Mouse (Mus musculus) forelimb bud, embryonic 11.5 days (tissue): ENCODE results near the gene Kcmf1.

ENCODE experiments used
- DNase-seq: peaks from one replicate; pipeline ENCODE4 v3.0.0-alpha.2; 2012; ENCODE audit warnings: low read depth, low spot score

Gene Kcmf1

GRCm38 (mm10) chr6:72899781-72900681, at the start of gene Kcmf1:
Gene Kcmf1 (minus strand): TSS chr6:72899979.
- DNase-seq = peak; percentile 59

DNA sequence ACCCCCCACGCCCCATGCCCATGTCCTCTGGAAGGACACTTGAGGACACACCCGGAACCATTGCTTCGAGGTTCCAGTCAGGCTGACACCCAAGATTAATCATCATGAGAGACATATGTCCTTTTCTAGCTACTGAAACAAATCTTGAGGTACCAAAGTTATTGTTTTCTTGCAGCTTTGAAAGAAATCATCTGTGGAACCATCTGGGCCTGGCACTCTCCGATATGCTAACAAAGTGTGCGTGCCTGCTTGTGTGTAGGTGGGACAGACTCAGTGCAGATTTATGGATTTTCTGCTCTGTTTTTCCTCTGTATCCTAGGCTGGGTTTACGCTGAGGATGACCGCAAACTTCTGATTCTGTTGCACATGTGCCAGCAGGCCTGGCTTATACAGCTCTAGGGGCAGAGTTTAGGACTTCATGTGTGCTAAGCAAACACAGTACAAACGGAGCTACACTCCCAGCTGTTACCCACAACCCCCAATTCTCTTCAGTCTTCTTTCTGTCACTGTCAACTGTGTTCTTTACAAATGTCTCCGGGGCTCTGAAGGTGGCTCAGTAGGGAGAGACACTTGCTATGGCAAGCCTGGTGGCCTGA, 49.5 kb upstream of the Kcmf1 start:
- DNase-seq = no peak

DNA sequence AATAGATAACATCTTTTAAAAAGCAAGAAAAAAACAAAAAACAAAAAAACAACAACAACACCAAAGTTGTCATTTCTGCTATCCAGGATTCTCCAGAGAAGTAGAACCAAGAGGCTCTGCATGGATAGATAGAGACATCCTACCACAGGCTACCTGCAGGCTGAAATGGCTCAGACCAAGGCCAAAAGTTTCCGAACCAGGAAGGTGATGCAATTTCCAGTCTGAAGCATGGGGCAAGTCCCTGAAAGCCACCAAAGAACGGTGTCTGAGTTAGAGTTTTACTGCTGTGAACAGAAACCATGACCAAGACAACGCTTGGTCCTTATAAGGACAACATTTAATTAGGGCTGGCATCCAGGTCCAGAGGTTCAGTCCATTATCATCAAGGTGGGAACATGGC, 48.6 kb upstream of the Kcmf1 start:
- DNase-seq = no peak

DNA sequence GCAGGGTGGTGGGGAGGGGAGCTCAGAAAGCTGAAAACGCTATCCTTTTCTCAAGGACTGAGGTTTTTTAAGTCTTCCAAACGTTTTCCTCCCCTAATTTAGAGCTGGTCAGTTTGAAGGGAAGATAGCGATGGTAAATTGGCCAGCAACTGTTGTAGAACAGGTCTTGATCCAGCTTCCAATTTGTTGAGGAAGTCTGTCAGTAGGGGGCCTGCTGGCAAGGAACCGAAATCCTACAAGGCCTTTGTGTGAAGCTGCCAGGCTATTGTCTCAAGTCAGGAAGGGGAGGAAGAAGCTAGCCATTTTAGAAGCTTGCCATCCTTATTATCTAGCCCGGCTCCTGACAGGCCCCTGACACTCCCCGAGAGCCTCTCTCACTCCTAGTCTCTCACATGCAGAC, 48.2 kb upstream of the Kcmf1 start:
- DNase-seq = no peak

DNA sequence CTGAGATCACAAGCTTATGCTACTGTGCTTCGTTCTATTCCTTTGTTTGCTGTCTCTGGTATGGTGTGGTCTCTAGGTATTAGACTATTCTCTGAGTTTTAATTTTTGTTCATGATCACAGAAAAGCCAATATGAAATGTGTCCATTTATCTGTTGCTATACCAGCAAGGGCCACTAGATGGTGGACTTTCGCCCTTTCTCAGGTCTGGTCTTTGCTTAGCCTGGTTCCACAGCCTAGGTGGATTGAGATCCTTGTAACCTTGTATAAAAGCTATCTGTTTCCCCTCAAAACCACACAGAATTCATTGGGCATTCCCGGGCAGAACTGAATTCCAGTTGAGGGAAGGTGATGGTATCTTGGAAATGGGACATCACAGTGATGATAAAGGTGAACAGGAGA, 40.7 kb upstream of the Kcmf1 start:
- peak; percentile 68 for DNase-seq

DNA sequence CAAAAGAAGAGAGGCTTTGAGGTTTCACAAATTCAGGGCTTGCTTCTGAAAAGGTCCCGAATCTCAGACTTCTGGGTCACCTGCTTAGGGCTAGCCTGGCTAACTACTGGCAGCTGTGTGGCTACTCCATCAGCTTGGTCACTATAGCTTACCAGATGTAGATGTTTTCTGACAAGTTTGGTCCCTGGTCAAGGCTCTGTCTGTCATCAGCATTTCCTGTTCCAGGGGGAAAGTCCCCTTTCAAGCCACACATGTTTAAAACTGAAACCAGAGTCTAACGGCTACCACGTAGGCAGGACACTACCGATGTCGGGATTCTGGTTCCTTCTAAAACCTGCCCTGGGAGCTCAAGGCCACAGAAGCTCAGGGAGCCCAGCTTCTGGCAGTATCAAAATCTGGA, 38.1 kb upstream of the Kcmf1 start:
- DNase-seq = no peak

DNA sequence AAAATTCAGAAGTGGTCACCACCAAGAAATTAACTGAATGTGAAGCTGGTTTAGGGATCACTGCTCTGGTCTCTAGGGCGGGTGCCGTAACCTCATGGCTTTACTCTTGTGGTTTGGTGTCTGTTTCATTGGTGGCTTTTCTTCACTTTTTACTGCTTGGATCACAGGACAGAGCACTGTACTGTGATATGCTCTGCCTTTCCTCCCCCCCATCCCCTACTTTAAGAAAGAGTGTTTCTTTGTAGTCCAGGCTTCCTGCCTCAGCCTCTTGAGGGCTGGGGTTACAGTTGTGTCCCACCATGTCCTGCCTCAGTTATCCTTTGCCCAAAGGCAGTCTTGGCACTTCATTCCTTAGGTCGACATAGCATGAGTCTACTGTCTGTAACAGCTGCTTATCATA, 37.7 kb upstream of the Kcmf1 start:
- DNase-seq = no peak

DNA sequence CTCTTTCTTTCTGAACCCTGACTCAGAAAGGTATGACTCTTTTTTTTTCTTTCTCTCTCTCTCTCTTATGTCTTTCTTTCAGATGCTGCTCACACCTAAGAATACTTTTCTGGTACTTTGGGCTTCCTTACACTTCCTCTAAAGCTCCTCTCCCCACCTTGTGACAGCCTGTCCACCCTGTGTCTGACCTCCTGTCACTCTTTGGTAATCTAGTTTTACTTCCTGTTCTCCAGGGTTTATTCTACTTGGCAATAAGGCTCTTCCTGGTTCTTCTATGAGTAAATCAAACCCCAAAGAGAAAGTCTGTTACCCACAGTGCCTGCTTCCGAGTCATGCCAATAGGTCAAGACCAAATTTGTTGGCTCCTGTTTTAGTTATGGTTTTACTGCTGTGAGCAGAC, 33.2 kb upstream of the Kcmf1 start:
- DNase-seq = no peak

DNA sequence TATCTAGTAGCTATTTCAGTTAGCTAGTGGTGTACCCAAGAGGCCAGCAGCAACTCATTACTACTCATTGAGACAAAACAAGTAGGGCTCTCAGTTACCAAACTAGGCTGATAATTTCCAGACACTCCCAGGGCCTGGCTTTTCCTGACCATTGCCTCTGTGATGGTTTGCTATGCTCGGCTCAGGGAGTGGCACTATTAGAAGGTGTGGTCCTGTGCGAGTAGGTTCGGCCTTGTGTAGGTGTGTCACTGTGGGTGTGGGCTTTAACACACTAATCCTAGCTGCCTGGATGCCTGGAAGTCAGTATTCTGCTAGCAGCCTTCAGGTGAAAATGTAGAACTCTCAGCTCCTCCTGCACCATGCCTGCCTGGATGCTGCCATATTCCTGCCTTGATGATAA, 31.8 kb upstream of the Kcmf1 start:
- DNase-seq = no peak

DNA sequence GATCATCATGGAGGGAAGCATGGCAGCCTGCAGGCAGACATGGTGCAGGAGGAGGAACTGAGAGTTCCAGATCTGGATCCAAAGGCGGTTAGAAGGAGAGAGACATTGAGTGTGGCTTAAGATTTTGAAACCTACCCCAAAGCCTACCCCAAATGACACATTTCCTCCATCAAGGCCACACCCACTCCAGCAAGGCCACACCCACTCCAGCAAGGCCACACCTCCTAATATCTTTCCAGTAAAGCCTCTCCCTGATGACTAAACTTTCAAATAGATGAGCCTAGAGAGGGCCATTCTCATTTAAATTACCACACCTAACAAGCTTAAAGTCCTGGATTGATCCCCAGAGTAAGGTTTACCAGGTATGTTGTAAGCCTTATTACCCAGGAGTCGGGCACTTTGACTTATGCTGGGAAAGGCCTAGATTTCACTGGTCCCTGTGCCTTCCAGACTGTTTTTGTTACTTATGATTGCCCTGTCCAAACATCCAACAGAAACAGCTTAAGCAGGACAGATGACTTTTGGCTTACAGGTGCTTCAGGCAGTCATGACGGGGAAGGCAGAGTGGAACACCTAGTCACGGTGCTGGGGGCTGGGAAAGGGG, 30.1 kb upstream of the Kcmf1 start:
- no peak for DNase-seq

DNA sequence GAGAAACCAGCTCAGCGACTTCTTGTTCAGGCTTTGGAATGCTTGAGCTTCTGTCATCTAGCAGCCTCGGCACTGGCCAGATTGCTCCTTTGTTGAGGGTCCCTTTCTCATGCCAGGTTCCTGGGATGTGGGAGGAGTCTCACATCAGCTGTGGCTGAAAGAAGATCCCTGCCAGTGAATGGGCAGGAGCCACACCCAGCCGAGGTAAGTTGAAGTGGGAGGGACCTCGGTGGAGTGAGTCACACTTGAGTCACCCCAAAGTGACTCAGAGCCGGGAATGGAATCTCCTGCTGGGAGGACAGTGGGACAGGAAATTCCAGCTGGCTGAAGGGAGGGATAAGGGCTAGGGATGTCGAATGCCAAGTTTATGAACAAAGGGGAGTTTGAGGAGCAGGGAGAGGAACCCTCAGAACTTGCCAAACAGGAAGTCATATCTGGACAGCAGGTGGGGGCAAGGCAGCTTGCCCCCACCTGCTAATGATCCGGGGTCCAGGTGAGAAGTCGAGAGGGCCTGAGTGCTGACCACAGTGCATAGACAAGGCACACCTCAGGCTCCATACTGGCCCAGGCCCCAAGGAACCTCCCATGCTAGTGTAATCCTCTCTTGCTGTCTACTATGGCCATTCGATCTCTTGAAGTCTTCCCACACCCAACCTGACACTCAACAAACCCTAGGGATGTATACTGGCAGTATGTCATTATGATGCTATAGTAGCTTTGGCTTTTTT, 27.1 kb upstream of the Kcmf1 start:
- DNase-seq = peak; percentile 23

GRCm38 (mm10) chr6:72926031-72926430, 26.3 kb upstream of the Kcmf1 start:
- DNase-seq = no peak

DNA sequence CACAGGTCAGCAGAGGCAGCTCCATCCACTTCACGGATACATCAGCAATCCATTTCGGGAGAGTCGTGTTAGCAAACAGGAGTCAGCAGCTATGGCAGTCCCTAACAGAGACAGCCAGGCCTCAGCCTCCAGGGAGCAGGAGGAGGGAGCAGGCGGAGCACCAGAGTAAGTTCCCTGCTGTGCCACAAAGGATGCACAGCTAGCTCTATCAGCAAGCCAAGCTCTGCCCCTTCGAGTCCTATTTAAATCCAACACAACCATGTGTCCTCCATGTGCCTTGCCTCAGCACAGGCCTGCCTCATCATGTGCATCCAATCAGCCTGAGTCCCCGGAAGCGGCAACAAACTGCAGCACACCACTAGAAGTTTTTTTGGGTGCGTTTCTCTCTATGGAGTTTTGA, 23.6 kb upstream of the Kcmf1 start:
- no peak for DNase-seq

- no peak for DNase-seq
Observed at GRCm38 (mm10) chr6:72921081-72921480, 21.3 kb upstream of the Kcmf1 start.

- no peak for DNase-seq
Observed at GRCm38 (mm10) chr6:72918510-72919033, 18.8 kb upstream of the Kcmf1 start.

GRCm38 (mm10) chr6:72916330-72916729, 16.6 kb upstream of the Kcmf1 start:
- no peak for DNase-seq

- DNase-seq = no peak
Observed at GRCm38 (mm10) chr6:72914087-72914749, 14.4 kb upstream of the Kcmf1 start.

- DNase-seq = no peak
Observed at GRCm38 (mm10) chr6:72911261-72911660, 11.5 kb upstream of the Kcmf1 start.

DNA sequence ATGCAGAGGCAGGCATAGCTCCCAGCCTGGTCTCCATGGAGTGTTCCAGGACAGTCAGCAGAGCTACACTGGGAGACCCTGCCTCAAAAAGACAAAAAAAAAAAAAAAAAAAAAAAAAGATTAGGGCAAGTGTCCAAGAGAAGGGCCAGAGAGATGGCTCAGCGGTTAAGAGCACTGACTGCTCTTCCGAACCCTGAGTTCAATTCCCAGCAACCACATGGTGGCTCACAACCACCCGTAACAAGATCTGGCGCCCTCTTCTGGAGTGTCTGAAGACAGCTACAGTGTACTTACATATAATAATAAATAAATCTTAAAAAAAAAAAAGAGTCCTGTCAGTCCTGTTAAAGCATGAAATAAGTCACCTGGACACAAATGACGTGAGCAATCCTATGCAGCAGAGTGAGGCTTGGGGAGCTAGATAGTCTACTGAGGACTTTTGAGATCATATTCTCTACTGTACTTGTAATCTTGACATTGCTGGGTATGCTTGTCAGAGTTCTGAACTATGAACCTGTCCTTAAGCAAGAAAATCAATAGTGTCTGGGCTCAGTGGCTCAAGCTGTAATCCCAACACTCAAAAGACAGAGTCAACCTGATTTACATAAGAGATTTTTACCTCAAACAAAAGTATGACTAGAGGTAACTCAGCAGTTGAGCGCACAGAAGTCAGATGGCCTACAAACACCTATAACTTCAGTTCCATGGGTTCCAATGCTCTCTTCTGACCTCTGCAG, 2.6 kb upstream of the Kcmf1 start:
- DNase-seq = no peak

DNA sequence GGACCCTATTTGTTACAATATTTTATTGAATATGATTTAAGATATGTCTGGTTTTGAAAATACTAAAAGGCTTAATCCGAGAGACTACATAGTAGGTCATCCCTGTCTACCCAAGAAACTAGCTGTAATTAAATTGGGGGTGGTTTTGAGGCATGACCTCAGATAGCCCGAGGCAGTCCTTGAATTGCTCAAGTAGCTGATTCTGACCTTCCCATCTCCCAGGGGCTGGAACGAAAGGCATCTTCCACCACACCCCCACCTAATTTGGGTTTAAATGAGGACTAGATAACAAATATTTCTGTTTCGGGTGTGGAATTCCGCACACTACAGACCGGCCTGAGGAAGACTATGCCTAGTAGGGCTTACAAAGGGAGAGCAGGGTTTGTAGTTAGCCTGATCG, 1.2 kb upstream of the Kcmf1 start:
- peak; percentile 13 for DNase-seq
